Mouse (Mus musculus): ENCODE measurements at regions not wholly inside any gene's neighbourhood (a gene's known extent, or its start where the extent isn't known, plus 50 kb on each side); places are given as distances from the start of the nearest gene placed in this dataset.
A peak's percentile ranks its signal among the peaks of the same experiment; 100 is the strongest.

DNA sequence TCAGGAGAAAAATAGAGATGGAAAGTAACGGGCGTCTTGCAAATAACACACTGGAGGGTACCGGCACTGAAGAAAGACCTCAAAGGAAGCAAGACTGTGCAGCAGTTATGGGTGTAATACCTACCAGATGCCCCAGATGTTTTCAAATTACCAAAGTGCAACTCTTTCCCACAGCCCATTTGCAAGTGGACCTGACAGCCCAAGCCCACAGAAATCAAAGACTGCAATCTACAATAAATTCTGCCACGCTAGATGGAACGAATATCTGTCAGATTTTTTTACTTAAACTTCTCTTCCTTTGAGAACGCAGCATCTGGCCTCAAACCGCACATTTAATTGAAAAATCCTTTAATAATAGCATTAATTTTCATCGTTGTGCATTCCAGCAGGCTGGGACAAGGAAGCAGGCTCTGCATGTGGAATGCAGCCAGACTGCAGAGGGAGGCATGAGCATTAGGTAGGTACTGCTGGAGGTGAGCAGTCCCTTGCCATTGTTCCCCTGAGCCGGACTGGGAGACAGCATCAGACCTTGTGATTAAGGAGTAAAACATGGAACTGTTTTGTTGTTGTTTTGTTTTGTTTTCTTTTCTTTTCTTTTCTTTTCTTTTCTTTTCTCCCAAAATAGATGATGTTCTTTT lies 419.9 kb downstream of the Efnb2 start:
- no peaks in the 10 kb centered on the region for H3K9me3 ChIP-seq (ENCODE audit: low read length)
- no peaks in the 10 kb centered on the region for H3K36me3 ChIP-seq (ENCODE audit: insufficient read depth, low read length)
- 80% methylated on average over 9 of the region's 9 CpGs for WGBS
- H3K27me3 ChIP-seq (replicated peaks; ENCODE audit: insufficient read depth, low read length), result no peaks in the 10 kb centered on the region
- no peak overlapping the region for H3K4me3 ChIP-seq (ENCODE audit: low read depth, low read length)
- DNase-seq (ENCODE audit: low spot score), result no peak
- H3K4me1 ChIP-seq (ENCODE audit: insufficient read depth, low read depth, low read length), result no peaks in the 10 kb centered on the region
- no peak overlapping the region for H3K4me2 ChIP-seq (replicated peaks; ENCODE audit: low read depth, low read length)
- TF ChIP-seq CTCF (IDR thresholded peaks at IDR 0.05) (no peak), EP300 (IDR thresholded peaks at IDR 0.05) (no peak)
- H3K27ac ChIP-seq (ENCODE audit: low read length), result no peak overlapping the region
- no peak overlapping the region for H3K9ac ChIP-seq (replicated peaks; ENCODE audit: low read depth)
- no peak for ATAC-seq

DNA sequence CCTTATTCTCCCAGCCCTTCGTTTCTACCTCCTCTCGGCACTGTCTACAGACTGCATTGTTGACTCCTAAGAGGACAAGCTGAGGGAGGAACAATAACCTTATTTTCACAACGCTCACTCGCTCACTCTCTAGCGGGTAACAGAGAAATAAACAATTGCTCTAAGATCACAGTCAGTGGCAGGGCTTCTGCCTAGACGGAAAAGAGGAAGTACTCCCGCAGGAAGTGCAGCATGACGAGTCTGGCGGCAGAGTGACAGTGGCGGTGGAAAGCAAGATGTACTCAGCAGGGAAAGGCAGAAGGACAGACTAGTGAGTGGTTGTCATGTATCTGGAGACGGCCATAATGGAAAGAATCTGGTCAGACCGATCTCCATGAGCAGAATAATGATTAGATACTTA lies 421.6 kb downstream of the Efnb2 start:
- ATAC-seq, result peak; percentile 54
- DNase-seq (ENCODE audit: low spot score), result peak; percentile 63

DNA sequence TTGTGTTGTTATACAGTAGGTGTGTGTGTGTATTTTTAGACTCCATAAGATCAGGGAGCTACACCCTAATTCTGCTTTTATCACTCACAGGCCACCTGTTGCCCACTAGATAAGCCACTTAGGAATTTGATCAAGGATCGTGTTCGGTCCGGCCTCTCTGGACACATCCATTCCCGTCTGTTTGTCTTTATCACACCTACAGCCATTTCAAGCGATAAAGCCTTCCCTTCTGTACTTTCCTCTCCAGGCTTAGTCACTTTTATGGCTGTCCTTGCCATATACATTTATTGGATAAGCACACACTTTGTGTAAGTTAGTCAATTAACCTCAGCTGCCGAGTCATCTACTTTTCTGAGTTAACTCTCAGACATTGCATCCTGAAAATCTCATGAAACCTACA lies 423.0 kb downstream of the Efnb2 start:
- Histone ChIP-seq H3K27ac (ENCODE audit: low read length) (no peak overlapping the region), H3K27me3 (replicated peaks; ENCODE audit: insufficient read depth, low read length) (no peaks in the 10 kb centered on the region), H3K4me2 (replicated peaks; ENCODE audit: low read depth, low read length) (no peak overlapping the region), H3K4me3 (ENCODE audit: low read depth, low read length) (no peak overlapping the region), H3K9me3 (ENCODE audit: low read length) (no peaks in the 10 kb centered on the region), H3K36me3 (ENCODE audit: insufficient read depth, low read length) (no peaks in the 10 kb centered on the region), H3K4me1 (ENCODE audit: insufficient read depth, low read depth, low read length) (no peaks in the 10 kb centered on the region), H3K9ac (replicated peaks; ENCODE audit: low read depth) (no peak overlapping the region)
- no peak for DNase-seq (ENCODE audit: low spot score)
- no peak for ATAC-seq
- TF ChIP-seq CTCF (IDR thresholded peaks at IDR 0.05) (no peak), EP300 (IDR thresholded peaks at IDR 0.05) (no peak)
- WGBS, result 64% methylated on average over 6 of the region's 6 CpGs

More for the DNA sequence above, 421.6 kb downstream of the Efnb2 start:
- Histone ChIP-seq H3K4me1 (ENCODE audit: insufficient read depth, low read depth, low read length) (no peaks in the 10 kb centered on the region), H3K9me3 (ENCODE audit: low read length) (no peaks in the 10 kb centered on the region), H3K4me3 (ENCODE audit: low read depth, low read length) (no peak overlapping the region), H3K4me2 (replicated peaks; ENCODE audit: low read depth, low read length) (peak overlapping the region; percentile 35; the same call in 1 of the 2 replicates), H3K27me3 (replicated peaks; ENCODE audit: insufficient read depth, low read length) (no peaks in the 10 kb centered on the region), H3K27ac (ENCODE audit: low read length) (no peak overlapping the region), H3K36me3 (ENCODE audit: insufficient read depth, low read length) (no peaks in the 10 kb centered on the region), H3K9ac (replicated peaks; ENCODE audit: low read depth) (no peak overlapping the region)
- TF ChIP-seq EP300 (IDR thresholded peaks at IDR 0.05), result no peak
- TF ChIP-seq CTCF (IDR thresholded peaks at IDR 0.05), result 0 out of 2 replicates have a peak, but pooled peaks have one; percentile 8
- WGBS, result 31% methylated on average over 12 of the region's 12 CpGs

DNA sequence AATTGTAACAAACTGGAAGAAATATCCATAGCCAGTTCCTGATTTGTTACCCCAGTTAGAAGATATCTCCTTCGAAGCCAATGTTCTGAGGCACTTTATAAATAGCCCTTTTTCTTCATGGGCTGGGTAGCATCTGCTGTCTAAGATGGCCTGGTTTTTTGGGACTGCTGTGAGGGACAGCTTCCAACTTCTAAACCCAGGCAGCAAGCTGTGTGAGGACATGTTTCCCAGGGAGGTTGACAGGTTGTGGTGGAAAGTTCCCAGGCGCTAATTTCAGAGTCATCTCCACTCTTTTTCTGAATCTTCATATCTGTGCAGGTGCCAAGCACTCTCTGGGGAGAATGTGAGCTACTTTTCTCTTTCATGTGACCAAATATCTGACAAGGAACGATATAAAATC lies 427.4 kb downstream of the Efnb2 start:
- H3K4me2 ChIP-seq (replicated peaks; ENCODE audit: low read depth, low read length), result no peak overlapping the region
- H3K36me3 ChIP-seq (ENCODE audit: insufficient read depth, low read length), result no peaks in the 10 kb centered on the region
- DNase-seq (ENCODE audit: low spot score), result no peak
- H3K4me3 ChIP-seq (ENCODE audit: low read depth, low read length), result no peak overlapping the region
- H3K27ac ChIP-seq (ENCODE audit: low read length), result no peak overlapping the region
- no peaks in the 10 kb centered on the region for H3K4me1 ChIP-seq (ENCODE audit: insufficient read depth, low read depth, low read length)
- H3K9me3 ChIP-seq (ENCODE audit: low read length), result no peaks in the 10 kb centered on the region
- no peaks in the 10 kb centered on the region for H3K27me3 ChIP-seq (replicated peaks; ENCODE audit: insufficient read depth, low read length)
- no peak overlapping the region for H3K9ac ChIP-seq (replicated peaks; ENCODE audit: low read depth)
- WGBS, result 78% methylated on average over 3 of the region's 3 CpGs
- no peak for ATAC-seq
- TF ChIP-seq CTCF (IDR thresholded peaks at IDR 0.05), result no peak
- no peak for TF ChIP-seq EP300 (IDR thresholded peaks at IDR 0.05)

DNA sequence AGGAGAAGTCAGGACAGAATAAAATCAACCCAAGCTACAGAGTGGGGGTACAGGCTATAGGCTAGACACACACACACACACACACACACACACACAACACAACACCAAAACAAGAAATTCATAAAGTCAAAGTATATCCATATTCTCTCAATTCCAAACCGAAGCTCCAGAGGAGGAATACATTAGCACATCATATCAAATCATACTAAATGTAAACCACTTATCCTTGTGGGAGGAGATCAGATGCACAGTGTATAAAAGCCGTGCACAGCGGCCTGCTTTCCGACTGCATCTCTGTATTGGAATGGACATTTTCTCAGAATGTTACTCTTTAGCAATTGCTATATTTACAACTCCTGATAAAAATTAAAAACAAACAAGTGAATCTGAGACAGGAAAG lies 427.9 kb downstream of the Efnb2 start:
- WGBS, result 69% methylated on average over 4 of the region's 4 CpGs
- Histone ChIP-seq H3K9me3 (ENCODE audit: low read length) (no peaks in the 10 kb centered on the region), H3K4me3 (ENCODE audit: low read depth, low read length) (no peak overlapping the region), H3K36me3 (ENCODE audit: insufficient read depth, low read length) (no peaks in the 10 kb centered on the region), H3K4me1 (ENCODE audit: insufficient read depth, low read depth, low read length) (no peaks in the 10 kb centered on the region), H3K9ac (replicated peaks; ENCODE audit: low read depth) (no peak overlapping the region), H3K27ac (ENCODE audit: low read length) (no peak overlapping the region), H3K27me3 (replicated peaks; ENCODE audit: insufficient read depth, low read length) (no peaks in the 10 kb centered on the region), H3K4me2 (replicated peaks; ENCODE audit: low read depth, low read length) (no peak overlapping the region)
- ATAC-seq (no peak), DNase-seq (ENCODE audit: low spot score) (no peak)
- TF ChIP-seq CTCF (IDR thresholded peaks at IDR 0.05) (no peak), EP300 (IDR thresholded peaks at IDR 0.05) (no peak)

DNA sequence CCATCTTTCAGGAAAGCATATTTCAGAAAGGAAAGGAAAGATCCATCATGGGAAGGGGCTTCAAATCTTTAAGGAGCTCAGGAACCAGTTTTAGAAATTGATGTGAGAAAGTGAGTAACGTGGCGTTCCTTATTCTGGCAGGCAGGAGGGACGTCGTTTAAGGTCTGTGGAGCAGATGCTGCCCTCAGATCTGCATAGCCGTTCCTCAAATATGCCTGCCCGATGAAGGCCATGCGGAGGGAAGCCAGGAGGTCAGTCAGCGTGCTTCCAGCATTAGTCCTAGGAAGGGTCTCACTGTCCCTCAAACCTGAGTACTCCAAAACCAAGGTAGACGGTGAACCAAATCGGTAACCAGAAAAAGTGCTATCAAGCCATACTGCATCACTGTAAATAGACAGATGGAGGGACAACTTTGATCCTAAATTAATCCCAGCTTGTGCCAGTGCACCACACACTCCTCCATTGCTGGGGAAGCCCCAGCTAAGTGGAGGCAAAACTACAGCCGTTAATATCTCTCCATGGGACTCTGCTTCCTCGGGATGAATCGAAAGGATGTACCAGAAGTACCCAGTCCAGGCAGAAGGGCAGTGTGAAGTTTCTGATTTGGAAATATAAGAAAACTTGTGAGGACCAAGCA lies 428.9 kb downstream of the Efnb2 start:
- Histone ChIP-seq H3K27me3 (replicated peaks; ENCODE audit: insufficient read depth, low read length) (no peaks in the 10 kb centered on the region), H3K36me3 (ENCODE audit: insufficient read depth, low read length) (no peaks in the 10 kb centered on the region), H3K4me1 (ENCODE audit: insufficient read depth, low read depth, low read length) (no peaks in the 10 kb centered on the region), H3K9me3 (ENCODE audit: low read length) (no peaks in the 10 kb centered on the region), H3K4me2 (replicated peaks; ENCODE audit: low read depth, low read length) (no peak overlapping the region), H3K9ac (replicated peaks; ENCODE audit: low read depth) (no peak overlapping the region), H3K27ac (ENCODE audit: low read length) (no peak overlapping the region), H3K4me3 (ENCODE audit: low read depth, low read length) (no peak overlapping the region)
- DNase-seq (ENCODE audit: low spot score), result no peak
- no peak for ATAC-seq
- no peak for TF ChIP-seq CTCF (IDR thresholded peaks at IDR 0.05)
- no peak for TF ChIP-seq EP300 (IDR thresholded peaks at IDR 0.05)
- 80% methylated on average over 13 of the region's 13 CpGs for WGBS

Data from lung, postnatal 0 days (tissue).